Mouse (Mus musculus) heart, postnatal 10 days (tissue): ENCODE measurements around the gene Kif17. TPM values are rescaled to one million over a fixed set of nuclear protein-coding genes. Genes with fewer than 3 reads are reported as not detected.
"Not testable (repeated sequence)": the region's sequence is repeated elsewhere in the genome, so short reads cannot be mapped to it uniquely, and the experiment has no call there.

Experiments used
- DNase-seq, 2 experiments: peaks; one replicate each; pipeline ENCODE4 v3.0.0; 2021
- intact Hi-C: fragments of 180-260 bp; cut with DNase I; formaldehyde crosslinking; loops from one replicate; pipeline ENCODE4 v1.15.1; 2025
- total RNA-seq, 2 experiments: library from RNA; stranded (reverse); gene quantifications; 2 replicates each; pipeline ENCODE4 v1.2.3; 2021

The Kif17 gene
- total RNA-seq, 2 experiments from 2014 or later, result 0.17 TPM; not detected in 1

GRCm38 (mm10) chr4:138311595-138311994 lies 61.4 kb downstream of the Kif17 start:
- intact Hi-C loops, result no loop called here
- DNase-seq, result peak in 1 of 2 experiments; percentile 58

DNA sequence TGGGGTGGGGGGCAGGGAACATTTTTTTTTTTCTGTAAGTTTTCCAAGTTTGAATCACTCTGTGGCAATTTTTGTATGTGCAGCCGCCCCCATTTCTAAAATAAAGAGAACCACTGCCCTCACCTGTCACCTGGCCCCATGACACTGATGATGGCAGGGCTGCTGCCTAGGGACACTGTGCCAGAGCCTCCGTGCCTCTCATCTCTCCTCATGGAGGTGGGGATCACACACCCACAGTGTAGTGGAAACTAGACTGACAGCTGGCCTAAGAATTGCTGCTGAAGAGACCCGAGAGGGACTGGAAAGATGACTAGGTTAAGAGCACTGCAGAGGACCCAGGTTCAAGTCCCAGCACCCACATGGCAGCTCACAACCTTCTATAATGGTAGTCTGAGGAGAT lies 61.9 kb downstream of the Kif17 start:
- intact Hi-C loops, result no loop called here
- no peak for DNase-seq

DNA sequence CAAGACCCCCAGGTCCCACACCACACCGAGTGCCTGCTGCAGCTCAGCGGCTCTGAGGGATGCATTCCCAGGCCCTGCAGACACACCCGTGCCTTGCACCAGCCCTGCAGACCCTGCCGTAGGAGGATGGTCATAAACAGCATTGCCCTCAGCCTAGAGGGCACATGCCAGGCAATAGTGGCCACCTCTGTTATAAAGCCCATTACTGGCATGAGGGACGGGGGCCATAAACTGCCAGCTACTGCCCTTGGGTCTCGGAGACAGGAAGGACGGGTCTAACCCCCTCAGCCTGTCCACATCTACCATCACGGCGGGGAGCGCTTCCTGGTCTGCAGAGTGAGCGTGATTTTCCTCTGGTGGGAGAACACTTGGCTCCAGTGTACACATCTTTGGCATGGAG lies 62.8 kb downstream of the Kif17 start:
- no peak for DNase-seq
- intact Hi-C loops, result no loop called here

- no peak for DNase-seq
- intact Hi-C loops, result no loop called here
These were observed 63.6 kb downstream of the Kif17 start for GRCm38 (mm10) chr4:138313795-138314194.

DNA sequence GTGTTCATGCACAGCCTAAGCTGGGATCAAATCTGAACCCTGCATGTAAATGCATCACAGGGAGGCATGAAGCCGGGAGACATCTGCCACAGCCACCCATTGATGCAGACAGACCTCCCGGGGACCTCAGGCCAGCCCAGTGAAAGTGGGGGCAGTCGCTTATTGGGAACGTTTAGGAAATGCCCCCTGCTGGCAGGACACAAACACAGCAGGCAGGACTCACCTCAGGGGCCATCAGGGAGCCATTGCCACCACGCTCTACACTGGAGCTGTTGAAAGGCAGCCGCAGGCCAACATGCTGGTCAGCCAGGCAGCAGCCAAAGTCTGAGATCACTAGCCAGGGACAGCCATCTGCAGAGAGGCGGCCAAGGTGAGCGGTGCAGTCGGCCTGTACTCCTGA lies 65.5 kb downstream of the Kif17 start:
- DNase-seq, result peak in 1 of 2 experiments; percentile 53
- intact Hi-C loops, result no loop called here

GRCm38 (mm10) chr4:138316369-138316768 lies 66.1 kb downstream of the Kif17 start:
- intact Hi-C loops, result no loop called here
- no peak for DNase-seq

- DNase-seq, result peak; percentile 62 to 79
- intact Hi-C loops, result loop anchor here (1.0 kb wide), 2 partner anchors 61 to 108 kb away; no protein-coding TSS in a partner anchor
These were observed 68.5 kb downstream of the Kif17 start for GRCm38 (mm10) chr4:138318509-138319266.

DNA sequence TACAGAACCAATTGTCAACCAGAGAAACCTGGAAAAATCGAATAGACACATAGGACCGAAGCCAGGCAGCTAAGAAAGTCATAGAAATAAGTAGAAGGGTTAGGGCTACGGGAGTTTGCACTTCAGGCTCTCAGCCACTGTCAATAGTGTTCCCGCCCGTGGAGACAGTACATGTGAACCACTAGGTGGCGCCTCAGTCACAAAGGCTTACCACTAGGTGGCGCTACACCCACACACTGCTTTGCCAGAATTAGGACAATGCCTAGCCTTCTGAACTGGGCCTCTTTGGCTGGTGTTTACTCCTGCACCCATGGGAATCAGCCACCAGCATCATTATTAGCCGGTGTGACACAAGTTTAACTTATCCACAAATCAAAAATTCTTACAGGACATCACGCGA lies 69.3 kb downstream of the Kif17 start:
- DNase-seq, result peak; percentile 90 to 95
- intact Hi-C loops, result loop anchor here (1.0 kb wide), 2 partner anchors 60 to 107 kb away; no protein-coding TSS in a partner anchor

DNA sequence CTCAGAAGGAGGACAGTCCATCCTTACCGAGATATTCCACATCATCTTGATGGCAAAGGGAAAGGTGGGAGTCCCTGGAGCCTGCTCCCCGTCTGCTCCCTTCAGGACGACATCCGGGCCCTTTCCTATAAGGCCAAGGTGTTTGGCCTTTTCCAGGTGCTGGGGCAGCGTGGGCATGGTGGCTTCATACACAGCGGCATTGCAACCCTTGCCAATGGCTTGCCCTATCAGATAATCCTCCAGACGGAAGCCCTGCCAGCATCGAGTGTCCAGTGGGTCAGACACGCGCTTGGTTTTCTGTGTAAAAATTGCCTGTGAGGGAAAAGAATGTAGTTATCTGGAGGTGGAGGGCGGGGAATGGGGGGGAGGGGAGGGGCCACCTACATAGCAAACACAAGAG lies 70.5 kb downstream of the Kif17 start:
- DNase-seq, result no peak
- intact Hi-C loops, result no loop called here

- intact Hi-C loops, result no loop called here
These were observed 71.3 kb downstream of the Kif17 start for GRCm38 (mm10) chr4:138321488-138321887.

GRCm38 (mm10) chr4:138322692-138323091 lies 72.5 kb downstream of the Kif17 start:
- intact Hi-C loops, result no loop called here

More at GRCm38 (mm10) chr4:138321488-138321887, 71.3 kb downstream of the Kif17 start:
- no peak for DNase-seq

GRCm38 (mm10) chr4:138323753-138324152 lies 73.5 kb downstream of the Kif17 start:
- intact Hi-C loops, result no loop called here
- peak; percentile 31 to 54 for DNase-seq

More at GRCm38 (mm10) chr4:138322692-138323091, 72.5 kb downstream of the Kif17 start:
- DNase-seq, result no peak

DNA sequence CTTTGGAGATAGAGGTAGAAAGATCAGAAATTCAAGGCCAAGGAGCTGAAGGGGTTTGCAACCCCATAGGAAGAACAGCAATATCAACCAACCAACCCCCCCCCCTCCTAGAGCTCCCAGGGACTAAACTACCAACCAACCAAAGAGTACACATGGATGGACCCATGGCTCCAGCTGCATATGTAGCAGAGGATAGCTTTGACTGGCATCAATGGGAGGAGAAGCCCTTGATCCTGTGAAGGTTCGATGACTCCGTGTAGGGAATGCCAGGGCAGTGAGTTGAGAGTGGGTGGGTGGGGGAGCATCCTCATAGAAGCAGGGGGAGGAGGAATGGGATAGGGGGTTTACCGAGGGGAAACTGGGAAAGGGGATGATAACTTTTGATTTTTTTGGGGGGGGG lies 74.2 kb downstream of the Kif17 start:
- no peak for DNase-seq
- intact Hi-C loops, result no loop called here

DNA sequence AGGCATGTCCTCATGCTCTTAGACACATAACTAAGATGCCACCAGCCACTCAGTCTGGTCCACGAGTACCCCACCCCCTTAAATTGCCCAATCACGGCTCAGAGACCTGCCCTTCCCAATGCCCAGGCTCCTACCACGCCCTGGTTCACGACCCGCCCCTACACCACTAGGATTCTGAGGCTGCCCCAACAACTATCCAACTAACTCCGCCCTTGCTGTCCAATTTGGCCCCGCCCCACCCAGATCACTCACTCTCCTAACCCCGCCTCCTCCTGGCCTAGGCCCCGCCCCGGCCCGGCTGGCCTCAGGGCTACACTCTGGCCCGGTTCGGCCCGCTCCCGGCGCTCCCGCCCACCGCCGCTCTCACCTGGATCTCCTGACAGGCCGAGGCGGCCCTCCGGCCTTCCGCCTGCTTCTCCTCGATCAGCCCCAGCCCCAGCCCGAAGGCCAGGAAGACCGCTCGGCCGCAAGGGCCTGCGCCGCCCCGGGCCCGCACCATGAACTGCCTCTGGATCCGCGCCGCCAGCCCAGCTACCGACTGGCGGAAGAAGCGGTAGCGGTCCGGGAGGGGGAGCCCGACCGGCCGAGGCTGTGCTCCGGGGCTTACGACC lies 75.3 kb downstream of the Kif17 start:
- intact Hi-C loops, result loop anchor here (1.0 kb wide), 1 partner anchor 54 kb away; no protein-coding TSS in a partner anchor
- DNase-seq, result peak; percentile 97 to 98

- DNase-seq, result peak; percentile 94 to 95
- intact Hi-C loops, result loop anchor here (1.0 kb wide), 1 partner anchor 53 kb away; no protein-coding TSS in a partner anchor
These were observed 76.0 kb downstream of the Kif17 start, which contains the start of gene Pink1 for GRCm38 (mm10) chr4:138326077-138326695. Gene Pink1 (minus strand): TSS chr4:138326307.

- intact Hi-C loops, DNase-seq: not testable (repeated sequence)
These were observed 76.9 kb downstream of the Kif17 start for GRCm38 (mm10) chr4:138327155-138327554.

- DNase-seq, result no peak
- intact Hi-C loops, result no loop called here
These were observed 77.7 kb downstream of the Kif17 start for GRCm38 (mm10) chr4:138327891-138328470.

DNA sequence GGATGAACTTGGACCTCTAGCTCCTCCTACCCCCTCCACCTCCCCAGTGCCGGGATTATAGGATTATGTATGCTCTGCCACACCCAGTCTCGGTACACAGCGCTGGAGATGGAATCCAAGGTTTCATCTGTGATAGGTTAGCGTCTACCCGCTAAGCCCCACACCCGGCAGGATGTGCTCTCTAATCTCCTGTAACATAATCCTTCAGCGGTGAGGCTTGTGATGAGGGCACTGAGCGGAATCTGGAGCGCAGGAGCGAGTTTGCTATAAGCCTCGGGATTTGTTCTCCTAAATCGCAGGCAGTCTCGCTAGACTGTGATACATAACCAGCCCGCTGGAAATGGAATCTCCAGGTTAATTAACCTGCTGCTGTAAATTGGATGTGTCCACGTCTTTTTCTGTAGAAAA lies 80.0 kb downstream of the Kif17 start:
- intact Hi-C loops, result no loop called here
- no peak for DNase-seq

DNA sequence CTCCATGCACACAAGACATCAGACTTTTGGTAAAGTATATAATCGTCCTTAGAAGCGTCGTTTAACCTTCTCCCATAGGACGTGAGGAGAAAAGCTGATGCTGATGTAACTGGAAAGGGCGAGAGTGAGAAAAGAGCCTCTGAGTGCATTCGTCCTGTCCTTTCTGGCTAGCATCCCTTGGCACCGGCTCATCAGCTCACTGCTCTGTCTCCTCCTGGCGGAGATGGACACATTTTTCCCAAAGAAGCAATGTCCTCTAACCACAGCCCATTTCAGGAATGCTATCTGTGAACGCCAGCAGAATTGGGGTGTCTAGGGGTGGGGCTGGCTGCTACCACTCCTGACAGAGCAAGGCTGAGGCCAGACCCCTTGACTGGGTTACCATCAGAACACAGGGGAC lies 81.4 kb downstream of the Kif17 start:
- DNase-seq, result peak in 1 of 2 experiments; percentile 48

GRCm38 (mm10) chr4:138333135-138333534 lies 82.9 kb downstream of the Kif17 start:
- no peak for DNase-seq
- intact Hi-C loops, result no loop called here

More for the DNA sequence above, 81.4 kb downstream of the Kif17 start:
- intact Hi-C loops, result no loop called here

- DNase-seq, result no peak
- intact Hi-C loops, result no loop called here
These were observed 84.8 kb downstream of the Kif17 start for GRCm38 (mm10) chr4:138335036-138335435.
